Mouse (Mus musculus): ENCODE results near the gene Etv6.

Etv6 gene

GRCm38 (mm10) chr6:134142700-134143099 is 107.2 kb downstream of the Etv6 start:
- 86% methylated on average over 11 of the region's 11 CpGs for WGBS

GRCm38 (mm10) chr6:134143649-134144097 is 108.2 kb downstream of the Etv6 start:
- WGBS, result 49% methylated on average over 3 of the region's 3 CpGs

- 77% methylated on average over 15 of the region's 15 CpGs for WGBS
These were observed 109.0 kb downstream of the Etv6 start for GRCm38 (mm10) chr6:134144231-134145130.

GRCm38 (mm10) chr6:134147596-134148442 is 112.3 kb downstream of the Etv6 start:
- 47% methylated on average over 22 of the region's 22 CpGs for WGBS

GRCm38 (mm10) chr6:134148443-134148942 is 113.0 kb downstream of the Etv6 start:
- 36% methylated on average over 7 of the region's 7 CpGs for WGBS

- WGBS, result 84% methylated on average over 7 of the region's 7 CpGs
These were observed 114.1 kb downstream of the Etv6 start for GRCm38 (mm10) chr6:134149606-134150005.

GRCm38 (mm10) chr6:134151022-134151680 is 115.7 kb downstream of the Etv6 start:
- 38% methylated on average over 15 of the region's 15 CpGs for WGBS

GRCm38 (mm10) chr6:134151853-134152505 is 116.5 kb downstream of the Etv6 start:
- 23% methylated on average over 9 of the region's 9 CpGs for WGBS

- WGBS, result 35% methylated on average over 6 of the region's 6 CpGs
These were observed 117.0 kb downstream of the Etv6 start for GRCm38 (mm10) chr6:134152539-134152938.

GRCm38 (mm10) chr6:134154746-134155145 is 119.2 kb downstream of the Etv6 start:
- WGBS, result 97% methylated on average over 8 of the region's 8 CpGs

- WGBS, result 65% methylated on average over 8 of the region's 8 CpGs
These were observed 120.6 kb downstream of the Etv6 start for GRCm38 (mm10) chr6:134155900-134156623.

- 63% methylated on average over 6 of the region's 6 CpGs for WGBS
These were observed 122.1 kb downstream of the Etv6 start for GRCm38 (mm10) chr6:134157533-134158115.

GRCm38 (mm10) chr6:134158201-134158600 is 122.7 kb downstream of the Etv6 start:
- WGBS, result 48% methylated on average over 2 of the region's 2 CpGs

GRCm38 (mm10) chr6:134159672-134160071 is 124.2 kb downstream of the Etv6 start:
- 87% methylated on average over 4 of the region's 4 CpGs for WGBS

- WGBS, result 83% methylated on average over 13 of the region's 13 CpGs
These were observed 125.5 kb downstream of the Etv6 start for GRCm38 (mm10) chr6:134161040-134161439.

- 98% methylated on average over 1 of the region's 1 CpGs for WGBS
These were observed 127.8 kb downstream of the Etv6 start for GRCm38 (mm10) chr6:134163346-134163745.

GRCm38 (mm10) chr6:134164356-134164755 is 128.9 kb downstream of the Etv6 start:
- WGBS, result 81% methylated on average over 8 of the region's 8 CpGs

GRCm38 (mm10) chr6:134165012-134165411 is 129.5 kb downstream of the Etv6 start:
- WGBS, result 75% methylated on average over 8 of the region's 8 CpGs

- 75% methylated on average over 5 of the region's 5 CpGs for WGBS
These were observed 132.5 kb downstream of the Etv6 start for GRCm38 (mm10) chr6:134167963-134168362.

GRCm38 (mm10) chr6:134168799-134169198 is 133.3 kb downstream of the Etv6 start:
- 95% methylated on average over 11 of the region's 11 CpGs for WGBS
